ENCODE assay signal across 21 mouse cellular contexts in genomic region chr7:113236135-113236534, GRCm38 (mm10).
"Had no signal": no experiment of that assay in that cellular context is flagged by ENCODE, and none has a peak within 500 bp of the region (broad histone marks: within the 10 kb centered on the region; RNA-seq: fewer than 3 reads in every experiment).

No protein-coding gene starts in this region.

- ATAC-seq: liver, postnatal 0 days; lung, postnatal 0 days; midbrain, embryonic 16.5 days had no signal

- H3K4me1 ChIP-seq: megakaryocyte, embryonic 14.5 days; midbrain, embryonic 12.5 days; neural tube, embryonic 12.5 days had no signal

- H3K36me3 ChIP-seq: liver, embryonic 13.5 days; liver, embryonic 15.5 days; lung, embryonic 15.5 days; midbrain, embryonic 12.5 days; neural tube, embryonic 12.5 days; stomach, embryonic 15.5 days had no signal

- H3K9me3 ChIP-seq: liver, embryonic 13.5 days; liver, embryonic 15.5 days; lung, embryonic 15.5 days; midbrain, embryonic 12.5 days; neural tube, embryonic 12.5 days; stomach, embryonic 15.5 days had no signal

- H3K9ac ChIP-seq: liver, embryonic 13.5 days; liver, embryonic 15.5 days; liver, postnatal 0 days; lung, embryonic 15.5 days; midbrain, embryonic 12.5 days; neural tube, embryonic 12.5 days; stomach, embryonic 15.5 days had no signal

- H3K4me3 ChIP-seq: liver, embryonic 13.5 days; liver, embryonic 15.5 days; lung, embryonic 15.5 days; megakaryocyte, embryonic 14.5 days; midbrain, embryonic 12.5 days; neural tube, embryonic 12.5 days; stomach, embryonic 15.5 days had no signal

- H3K27me3 ChIP-seq: liver, embryonic 13.5 days; liver, embryonic 15.5 days; lung, embryonic 15.5 days; midbrain, embryonic 12.5 days; neural tube, embryonic 12.5 days; stomach, embryonic 15.5 days had no signal

- H3K4me2 ChIP-seq: liver, embryonic 11.5 days; liver, embryonic 13.5 days; liver, embryonic 15.5 days; lung, embryonic 15.5 days; midbrain, embryonic 12.5 days; neural tube, embryonic 12.5 days; stomach, embryonic 15.5 days had no signal

- DNase-seq: liver; liver, embryonic 13.5 days; liver, postnatal 0 days; lung, adult 2 months; lung, postnatal 14 days; lung, postnatal 36 days; midbrain, embryonic 14.5 days; right cerebral cortex, postnatal 14 days; thymus, adult 2 months; thymus, postnatal 25 days; thymus, postnatal 4 days had no signal

- H3K27ac ChIP-seq: liver, embryonic 13.5 days; liver, embryonic 15.5 days; lung, embryonic 15.5 days; macrophage; midbrain, embryonic 12.5 days; neural tube, embryonic 12.5 days; stomach, embryonic 15.5 days had no signal
